Mouse (Mus musculus) ES-E14 (cell line): Measurements from ENCODE around the gene Gm20661. TPM values are rescaled to one million over a fixed set of nuclear protein-coding genes. Genes with fewer than 3 reads are reported as not detected.

Experiments used
- DNase-seq: peaks from one replicate; pipeline ENCODE4 v3.0.0-alpha.2; 2013; ENCODE audit warnings: low read depth, low spot score
- H3K27ac ChIP-seq: 2 replicates; pipeline ENCODE4 v1.5.1; 2012; ENCODE audit warnings: low read depth, mild to moderate bottlenecking, low read length, moderate library complexity, mixed read lengths; ENCODE audit not compliant: poor library complexity, insufficient read depth, severe bottlenecking
- H3K36me3 ChIP-seq: 2 replicates; pipeline ENCODE4 v1.6.1; 2012; ENCODE audit warnings: mild to moderate bottlenecking, low read length, moderate library complexity, mixed read lengths; ENCODE audit not compliant: control insufficient read depth, poor library complexity, insufficient read depth, severe bottlenecking
- H3K4me1 ChIP-seq, 2 experiments: fragments of 150-350 bp in 1 of 2; sonication (generic) in 1 of 2; 2 replicates each; pipeline ENCODE4 v1.6.1; 2012; ENCODE audit warnings: low read length in 2 of 2, mild to moderate bottlenecking in 1 of 2, mixed read lengths in 1 of 2; ENCODE audit not compliant: control insufficient read depth in 2 of 2, insufficient read depth in 2 of 2, poor library complexity in 1 of 2
- H3K4me3 ChIP-seq, 2 experiments: fragments of 150-350 bp in 1 of 2; sonication (generic) in 1 of 2; 2 replicates each; pipeline ENCODE4 v1.5.1; 2012; ENCODE audit warnings: low read length in 2 of 2, low read depth in 1 of 2, mild to moderate bottlenecking in 1 of 2, mixed read lengths in 1 of 2; ENCODE audit not compliant: insufficient read depth in 1 of 2, poor library complexity in 1 of 2, severe bottlenecking in 1 of 2
- H3K9ac ChIP-seq: 2 replicates; pipeline ENCODE4 v1.6.1; 2012; ENCODE audit warnings: low read depth, mild to moderate bottlenecking, low read length, mixed read lengths; ENCODE audit not compliant: poor library complexity, insufficient read depth, severe bottlenecking
- H3K9me3 ChIP-seq: fragments of 150-350 bp; sonication (generic); 2 replicates; pipeline ENCODE4 v1.6.1; 2012; ENCODE audit warnings: low read depth, mild to moderate bottlenecking, low read length; ENCODE audit not compliant: control insufficient read depth, insufficient read depth
- CHD2 ChIP-seq: IDR thresholded peaks from 2 replicates; pipeline ENCODE4 v1.6.1; 2014; ENCODE audit warnings: mild to moderate bottlenecking, low read depth, low read length, inconsistent platforms
- HCFC1 ChIP-seq: IDR thresholded peaks from 2 replicates; pipeline ENCODE4 v1.6.1; 2012; ENCODE audit warnings: low read length, inconsistent platforms, borderline replicate concordance; ENCODE audit not compliant: insufficient read depth
- MAFK ChIP-seq: IDR thresholded peaks from 2 replicates; pipeline ENCODE4 v1.6.1; 2014; ENCODE audit warnings: mild to moderate bottlenecking, low read depth, low read length, inconsistent platforms; ENCODE audit not compliant: insufficient read depth
- ZC3H11A ChIP-seq: IDR thresholded peaks from 2 replicates; pipeline ENCODE4 v1.6.1; 2012; ENCODE audit warnings: low read depth, mild to moderate bottlenecking, inconsistent platforms, low read length, borderline replicate concordance
- ZNF384 ChIP-seq: IDR thresholded peaks from 2 replicates; pipeline ENCODE4 v1.6.1; 2012; ENCODE audit warnings: low read depth, low read length, inconsistent platforms
- in situ Hi-C, 2 experiments: fragments of 600-800 bp; cut with MboI; formaldehyde crosslinking; loops; one replicate each; pipeline ENCODE4 v1.15.1; 2025; ENCODE audit warnings: low sequenced_read_pairs in 2 of 2, inconsistent platforms in 1 of 2; ENCODE audit not compliant: unreplicated experiment in 2 of 2
- total RNA-seq: library from RNA; depleted of rRNA; stranded (reverse); fragments of 300-350 nt; gene quantifications from 2 replicates; pipeline ENCODE4 v1.2.3, GENCODE M21; 2012

Gm20661 gene
- total RNA-seq, 1 experiment, result 0.18 TPM

GRCm38 (mm10) chr9:107960928-107961327 lies 21.9 kb upstream of the Gm20661 start:
- TF ChIP-seq MAFK, result no peak
- no peak for TF ChIP-seq CHD2
- no peak for TF ChIP-seq HCFC1
- no peak for TF ChIP-seq ZNF384
- TF ChIP-seq ZC3H11A, result no peak
- in situ Hi-C loops, result no loop called here
- H3K4me3 ChIP-seq, result no peak overlapping the region
- no peak overlapping the region for H3K27ac ChIP-seq
- H3K9me3 ChIP-seq, result no peaks in the 10 kb centered on the region
- H3K36me3 ChIP-seq, result peaks cover 62% of the 10 kb centered on the region
- H3K9ac ChIP-seq, result no peak overlapping the region
- peaks cover 6 to 12% of the 10 kb centered on the region in 2 experiments; a peak in 3 of 4 replicates for H3K4me1 ChIP-seq
- DNase-seq, result no peak

- in situ Hi-C loops, result no loop called here
- Histone ChIP-seq H3K4me1 (peaks cover 6 to 12% of the 10 kb centered on the region in 2 experiments; a peak in 3 of 4 replicates), H3K9ac (no peak overlapping the region), H3K27ac (peak overlapping the region; percentile 65; the same call in 1 of the 2 replicates), H3K9me3 (no peaks in the 10 kb centered on the region), H3K36me3 (peaks cover 61% of the 10 kb centered on the region), H3K4me3 (peak overlapping the region in 1 of 2 experiments; percentile 4; a peak in 2 of 4 replicates)
- DNase-seq, result peak; percentile 72
- TF ChIP-seq HCFC1, result peak; percentile 63; the same call in 1 of the 2 replicates
- TF ChIP-seq ZNF384, result no peak
Observed at GRCm38 (mm10) chr9:107961351-107961762, 21.5 kb upstream of the Gm20661 start.

GRCm38 (mm10) chr9:107961881-107962280 lies 21.0 kb upstream of the Gm20661 start:
- Histone ChIP-seq H3K27ac (peak overlapping the region; percentile 65), H3K4me1 (peaks cover 4 to 10% of the 10 kb centered on the region in 2 experiments; a peak in 3 of 4 replicates), H3K9ac (no peak overlapping the region), H3K9me3 (no peaks in the 10 kb centered on the region), H3K36me3 (peaks cover 57% of the 10 kb centered on the region), H3K4me3 (peak overlapping the region in 1 of 2 experiments; percentile 4; a peak in 1 of 4 replicates)
- DNase-seq, result no peak
- in situ Hi-C loops, result no loop called here
- TF ChIP-seq ZNF384 (no peak), MAFK (no peak), HCFC1 (no peak), CHD2 (no peak), ZC3H11A (no peak)

- in situ Hi-C loops, result no loop called here
- Histone ChIP-seq H3K36me3 (peaks cover 50% of the 10 kb centered on the region), H3K9me3 (no peaks in the 10 kb centered on the region), H3K9ac (no peak overlapping the region), H3K4me3 (no peak overlapping the region), H3K27ac (no peak overlapping the region), H3K4me1 (peaks cover 4 to 8% of the 10 kb centered on the region in 2 experiments; a peak in 3 of 4 replicates)
- no peak for TF ChIP-seq ZC3H11A
- no peak for TF ChIP-seq ZNF384
- no peak for TF ChIP-seq HCFC1
- DNase-seq, result no peak
Observed at GRCm38 (mm10) chr9:107962916-107963315, 19.9 kb upstream of the Gm20661 start.

GRCm38 (mm10) chr9:107963700-107964099 lies 19.2 kb upstream of the Gm20661 start:
- Histone ChIP-seq H3K4me3 (no peak overlapping the region), H3K27ac (no peak overlapping the region), H3K36me3 (peaks cover 53% of the 10 kb centered on the region), H3K9me3 (no peaks in the 10 kb centered on the region), H3K9ac (no peak overlapping the region), H3K4me1 (peaks cover 4 to 8% of the 10 kb centered on the region in 2 experiments; a peak in 3 of 4 replicates)
- no peak for TF ChIP-seq ZNF384
- peak; percentile 56; the same call in 1 of the 2 replicates for TF ChIP-seq ZC3H11A
- peak; percentile 71 for DNase-seq
- in situ Hi-C loops, result no loop called here
